Comparison of ENCODE assay signal across 8 mouse cellular contexts in genomic region chr7:30232631-30233148, GRCm38 (mm10). TPM values are rescaled to one million over a fixed set of nuclear protein-coding genes. Genes with fewer than 3 reads are reported as not detected.
DNase-seq lines count a peak whose midpoint lies in the region; ATAC-seq lines count a peak whose summit lies in the region.

No protein-coding gene starts in this region.

- peak overlapping the region; percentile 64 for H3K4me2 ChIP-seq in forebrain, embryonic 11.5 days (ENCODE audit: low read depth, low read length, severe bottlenecking)
- H3K4me2 ChIP-seq in hindbrain, embryonic 13.5 days: peak overlapping the region; percentile 67

- no peaks in the 10 kb centered on the region; the same call in 1 of the 2 replicates for H3K36me3 ChIP-seq in forebrain, embryonic 11.5 days (ENCODE audit: control insufficient read depth, insufficient read depth, low read length)
- peaks cover 43% of the 10 kb centered on the region for H3K36me3 ChIP-seq in hindbrain, embryonic 13.5 days

- H3K9me3 ChIP-seq in forebrain, embryonic 11.5 days (ENCODE audit: control insufficient read depth, low read length): no peaks in the 10 kb centered on the region
- no peaks in the 10 kb centered on the region for H3K9me3 ChIP-seq in hindbrain, embryonic 13.5 days

- DNase-seq in CD4-positive, CD25-positive, alpha-beta regulatory T cell, adult 2 months (ENCODE audit: low read depth, low spot score): peak; percentile 80
- DNase-seq in c-Kit-positive CD71-positive TER-119-negative erythroid progenitor cells, embryonic 14.5 days (ENCODE audit: low read depth): peak; percentile 62
- DNase-seq in forebrain, embryonic 11.5 days (ENCODE audit: low spot score): peak; percentile 79
- DNase-seq in left cerebral cortex, postnatal 14 days (ENCODE audit: low spot score in 2 of 2): peak; percentile 57 to 81
- DNase-seq in spleen, adult 12 weeks (ENCODE audit: low spot score): peak; percentile 35

- 6% methylated on average over 24 of the region's 24 CpGs for WGBS in forebrain, embryonic 11.5 days
- WGBS in hindbrain, embryonic 13.5 days: 6% methylated on average over 24 of the region's 24 CpGs

- H3K27me3 ChIP-seq in forebrain, embryonic 11.5 days (ENCODE audit: control insufficient read depth, insufficient read depth, low read length): no peaks in the 10 kb centered on the region
- H3K27me3 ChIP-seq in hindbrain, embryonic 13.5 days: no peaks in the 10 kb centered on the region

- H3K4me1 ChIP-seq in forebrain, embryonic 11.5 days (replicated peaks; ENCODE audit: control insufficient read depth, insufficient read depth, low read length): peaks cover 5% of the 10 kb centered on the region
- H3K4me1 ChIP-seq in hindbrain, embryonic 13.5 days (replicated peaks): peaks cover 22% of the 10 kb centered on the region

- no peak for ATAC-seq in CD4-positive, CD25-positive, alpha-beta regulatory T cell, adult 4 months
- ATAC-seq in forebrain, embryonic 11.5 days (replicated peaks; ENCODE audit: low FRiP score): peak; percentile 28
- ATAC-seq in hindbrain, embryonic 13.5 days (ENCODE audit: low FRiP score): peak; percentile 3; the same call in 1 of the 2 replicates
- ATAC-seq in megakaryocyte-erythroid progenitor cell, adult 5-6 weeks (replicated peaks; ENCODE audit: low FRiP score, low TSS enrichment, poor library complexity, severe bottlenecking): peak; percentile 39

- peak overlapping the region; percentile 96; the same call in 1 of the 2 replicates for H3K27ac ChIP-seq in forebrain, embryonic 11.5 days (ENCODE audit: low read depth, low read length)
- H3K27ac ChIP-seq in hindbrain, embryonic 13.5 days: peak overlapping the region; percentile 97

- intact Hi-C loops in left cerebral cortex, postnatal 14 days (cut with DNase I): loop anchor here (5.0 kb wide), 1 partner anchor 60 kb away; the partner anchor contains the start of gene Clip3

- H3K4me3 ChIP-seq in forebrain, embryonic 11.5 days (ENCODE audit: low read depth, low read length): peak overlapping the region; percentile 79
- peak overlapping the region; percentile 72 for H3K4me3 ChIP-seq in hindbrain, embryonic 13.5 days

- H3K9ac ChIP-seq in forebrain, embryonic 11.5 days (ENCODE audit: low read length): peak overlapping the region; percentile 78
- H3K9ac ChIP-seq in hindbrain, embryonic 13.5 days: peak overlapping the region; percentile 82

RNA-seq across cellular contexts. Expression of gene Tbcb, which starts 0.6 kb away (rescaled TPM):
- polyA plus RNA-seq in CD4-positive, CD25-positive, alpha-beta regulatory T cell, adult 4 months (2017; shearing (Covaris generic)): 100 to 1,000 TPM in 1 of 2 experiments, 10 to 100 TPM in 1; 96.7 to 104 TPM
- polyA plus RNA-seq in forebrain, embryonic 11.5 days (2014; fragmentation: Nextera tagmentation; extraction: Ambion mirVana): 235 and 270 TPM in 2 replicates
- 383 and 390 TPM in 2 replicates for polyA plus RNA-seq in hindbrain, embryonic 13.5 days (2015; fragmentation: Nextera tagmentation; extraction: Ambion mirVana)
- total RNA-seq in left cerebral cortex, postnatal 14 days (2021): 100 to 1,000 TPM; 149 to 153 TPM
- total RNA-seq in megakaryocyte-erythroid progenitor cell, adult 5-6 weeks (2014; fragmentation: Nextera tagmentation): 86.4 and 117 TPM in 2 replicates
- 26.2 and 49.4 TPM in 2 replicates for total RNA-seq in megakaryocyte-erythroid progenitor cell, adult 5-6 weeks (2017)

RNA-seq across cellular contexts. Expression of gene Polr2i, which starts 0.9 kb away (rescaled TPM):
- 10 to 100 TPM; 50.3 to 54.3 TPM for polyA plus RNA-seq in CD4-positive, CD25-positive, alpha-beta regulatory T cell, adult 4 months (2017; shearing (Covaris generic))
- 166 and 167 TPM in 2 replicates for polyA plus RNA-seq in forebrain, embryonic 11.5 days (2014; fragmentation: Nextera tagmentation; extraction: Ambion mirVana)
- 174 and 175 TPM in 2 replicates for polyA plus RNA-seq in hindbrain, embryonic 13.5 days (2015; fragmentation: Nextera tagmentation; extraction: Ambion mirVana)
- total RNA-seq in left cerebral cortex, postnatal 14 days (2021): 10 to 100 TPM; 55.8 to 59.8 TPM
- total RNA-seq in megakaryocyte-erythroid progenitor cell, adult 5-6 weeks (2014; fragmentation: Nextera tagmentation): 91.3 and 106 TPM in 2 replicates
- total RNA-seq in megakaryocyte-erythroid progenitor cell, adult 5-6 weeks (2017): 42.0 and 46.5 TPM in 2 replicates

RNA-seq across cellular contexts. Expression of gene Ovol3, which starts 2.8 kb away (rescaled TPM):
- polyA plus RNA-seq in CD4-positive, CD25-positive, alpha-beta regulatory T cell, adult 4 months (2017; shearing (Covaris generic)): not detected
- polyA plus RNA-seq in forebrain, embryonic 11.5 days (2014; fragmentation: Nextera tagmentation; extraction: Ambion mirVana): not detected in 2 replicates
- not detected in 2 replicates for polyA plus RNA-seq in hindbrain, embryonic 13.5 days (2015; fragmentation: Nextera tagmentation; extraction: Ambion mirVana)
- not detected for total RNA-seq in left cerebral cortex, postnatal 14 days (2021)
- not detected in 2 replicates for total RNA-seq in megakaryocyte-erythroid progenitor cell, adult 5-6 weeks (2014; fragmentation: Nextera tagmentation)
- not detected in 2 replicates for total RNA-seq in megakaryocyte-erythroid progenitor cell, adult 5-6 weeks (2017)

RNA-seq across cellular contexts. Expression of gene Capns1, which starts 34.1 kb away (rescaled TPM):
- polyA plus RNA-seq in CD4-positive, CD25-positive, alpha-beta regulatory T cell, adult 4 months (2017; shearing (Covaris generic)): 10 to 100 TPM; 49.8 to 68.7 TPM
- 39.7 and 47.7 TPM in 2 replicates for polyA plus RNA-seq in forebrain, embryonic 11.5 days (2014; fragmentation: Nextera tagmentation; extraction: Ambion mirVana)
- polyA plus RNA-seq in hindbrain, embryonic 13.5 days (2015; fragmentation: Nextera tagmentation; extraction: Ambion mirVana): 68.1 and 78.1 TPM in 2 replicates
- total RNA-seq in left cerebral cortex, postnatal 14 days (2021): 100 to 1,000 TPM; 194 to 196 TPM
- total RNA-seq in megakaryocyte-erythroid progenitor cell, adult 5-6 weeks (2014; fragmentation: Nextera tagmentation): 148 and 186 TPM in 2 replicates
- 123 and 126 TPM in 2 replicates for total RNA-seq in megakaryocyte-erythroid progenitor cell, adult 5-6 weeks (2017)

RNA-seq across cellular contexts. Expression of gene Thap8, which starts 47.2 kb away (rescaled TPM):
- 1 to 10 TPM in 1 of 2 experiments, not detected in 1; 1.6 TPM for polyA plus RNA-seq in CD4-positive, CD25-positive, alpha-beta regulatory T cell, adult 4 months (2017; shearing (Covaris generic))
- 0.13 and 0.56 TPM in 2 replicates for polyA plus RNA-seq in forebrain, embryonic 11.5 days (2014; fragmentation: Nextera tagmentation; extraction: Ambion mirVana)
- 0.43 and 0.66 TPM in 2 replicates for polyA plus RNA-seq in hindbrain, embryonic 13.5 days (2015; fragmentation: Nextera tagmentation; extraction: Ambion mirVana)
- total RNA-seq in left cerebral cortex, postnatal 14 days (2021): under 1 TPM in 1 of 2 experiments, not detected in 1; 0.26 TPM
- not detected in 2 replicates for total RNA-seq in megakaryocyte-erythroid progenitor cell, adult 5-6 weeks (2014; fragmentation: Nextera tagmentation)
- 1.6 TPM in 1 of 2 replicates, not detected in the other for total RNA-seq in megakaryocyte-erythroid progenitor cell, adult 5-6 weeks (2017)
